Mouse (Mus musculus) stomach, postnatal 0 days (tissue): ENCODE data around the gene Atp2a1. TPM values are rescaled to one million over a fixed set of nuclear protein-coding genes. Genes with fewer than 3 reads are reported as not detected.
"Not testable (repeated sequence)": the region's sequence is repeated elsewhere in the genome, so short reads cannot be mapped to it uniquely, and the experiment has no call there.

Experiments used
- ATAC-seq: fragments of 200-750 bp; cut with Nextera tagmentation; 2 replicates; pipeline ENCODE4 v1.8.0; 2017; ENCODE audit not compliant: low FRiP score, low TSS enrichment
- DNase-seq: peaks from one replicate; pipeline ENCODE4 v3.0.0-alpha.2; 2016; ENCODE audit warnings: low spot score
- H3K27ac ChIP-seq: fragments of 300-500 bp; sonication (generic); replicated peaks from 2 replicates; pipeline ENCODE4 v1.5.1; 2014; ENCODE audit warnings: mild to moderate bottlenecking, control low read depth
- H3K27me3 ChIP-seq: fragments of 300-500 bp; sonication (generic); 2 replicates; pipeline ENCODE4 v1.6.1; 2014; ENCODE audit warnings: low read length; ENCODE audit not compliant: control insufficient read depth, insufficient read depth
- H3K36me3 ChIP-seq: fragments of 300-500 bp; sonication (generic); 2 replicates; pipeline ENCODE4 v1.6.1; 2014; ENCODE audit warnings: low read length, mixed read lengths; ENCODE audit not compliant: control insufficient read depth, insufficient read depth
- H3K4me1 ChIP-seq: fragments of 300-500 bp; sonication (generic); replicated peaks from 2 replicates; pipeline ENCODE4 v1.6.1; 2014; ENCODE audit warnings: antibody characterized with exemption; ENCODE audit not compliant: control insufficient read depth, insufficient read depth
- H3K4me2 ChIP-seq: fragments of 300-500 bp; sonication (generic); replicated peaks from 2 replicates; pipeline ENCODE4 v1.6.1; 2014; ENCODE audit warnings: low read depth, mild to moderate bottlenecking, control low read depth, moderate library complexity
- H3K4me3 ChIP-seq: fragments of 300-500 bp; sonication (generic); 2 replicates; pipeline ENCODE4 v1.5.1; 2014; ENCODE audit warnings: low read depth, low read length, control low read depth
- H3K9ac ChIP-seq: fragments of 300-500 bp; sonication (generic); 2 replicates; pipeline ENCODE4 v1.6.1; 2014; ENCODE audit warnings: mild to moderate bottlenecking, low read length, control low read depth, mixed read lengths
- H3K9me3 ChIP-seq: fragments of 300-500 bp; sonication (generic); 2 replicates; pipeline ENCODE4 v1.6.1; 2016; ENCODE audit warnings: low read length; ENCODE audit not compliant: control insufficient read depth
- CTCF ChIP-seq: IDR thresholded peaks from 2 replicates; pipeline ENCODE4 v1.5.1; 2016; ENCODE audit warnings: antibody characterized with exemption, low read depth, mild to moderate bottlenecking, moderate library complexity
- EP300 ChIP-seq: optimal IDR thresholded peaks from 2 replicates; pipeline ENCODE3; 2016; ENCODE audit warnings: antibody characterized with exemption
- WGBS: fragments of 180-500 bp; shearing (Covaris S2); extraction: QIAGEN DNeasy Blood & Tissue Kit; methylation state at CpG from one replicate; pipeline ENCODE4 v1.1.7; 2014; 5-methylcytosine and 5-hydroxymethylcytosine counted together
- polyA plus RNA-seq: library from polyadenylated mRNA; unstranded; fragments of >200 nt; fragmentation: Nextera tagmentation; extraction: Ambion mirVana; gene quantifications from 2 replicates; pipeline ENCODE4 v1.2.1, GENCODE M21; 2015

Gene Atp2a1
- polyA plus RNA-seq, 1 experiment from 2014 or later, result 0.59 TPM

DNA sequence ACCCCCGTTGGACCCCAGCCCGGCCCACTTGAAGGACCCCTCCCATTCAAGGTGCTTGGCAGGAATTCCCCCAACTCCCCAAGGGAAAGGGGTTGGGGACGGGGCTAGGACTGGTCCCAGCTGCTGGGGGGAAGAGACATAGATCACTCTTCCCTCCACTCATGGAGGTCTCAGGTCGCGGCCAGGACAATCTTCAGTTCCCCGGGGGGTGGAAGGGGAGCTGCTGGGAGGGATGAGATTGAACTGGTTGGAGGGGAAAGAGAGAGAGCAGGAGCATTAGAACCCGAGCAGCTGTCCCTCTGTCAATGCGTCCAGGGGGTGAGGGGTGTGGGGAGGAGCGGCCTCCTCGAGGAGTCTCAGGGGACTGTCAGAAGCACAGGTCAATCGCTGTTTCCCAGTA is 29.1 kb upstream of the Atp2a1 start:
- H3K27me3 ChIP-seq, result no peaks in the 10 kb centered on the region
- H3K9me3 ChIP-seq, result no peaks in the 10 kb centered on the region
- no peak for DNase-seq
- TF ChIP-seq EP300 (no peak), CTCF (no peak)
- H3K4me1 ChIP-seq, result no peaks in the 10 kb centered on the region
- H3K36me3 ChIP-seq, result peaks cover 48% of the 10 kb centered on the region
- no peak overlapping the region for H3K4me3 ChIP-seq
- 57% methylated on average over 11 of the region's 11 CpGs for WGBS
- no peak for ATAC-seq
- H3K9ac ChIP-seq, result no peak overlapping the region
- H3K27ac ChIP-seq, result no peak overlapping the region
- H3K4me2 ChIP-seq, result no peak overlapping the region

DNA sequence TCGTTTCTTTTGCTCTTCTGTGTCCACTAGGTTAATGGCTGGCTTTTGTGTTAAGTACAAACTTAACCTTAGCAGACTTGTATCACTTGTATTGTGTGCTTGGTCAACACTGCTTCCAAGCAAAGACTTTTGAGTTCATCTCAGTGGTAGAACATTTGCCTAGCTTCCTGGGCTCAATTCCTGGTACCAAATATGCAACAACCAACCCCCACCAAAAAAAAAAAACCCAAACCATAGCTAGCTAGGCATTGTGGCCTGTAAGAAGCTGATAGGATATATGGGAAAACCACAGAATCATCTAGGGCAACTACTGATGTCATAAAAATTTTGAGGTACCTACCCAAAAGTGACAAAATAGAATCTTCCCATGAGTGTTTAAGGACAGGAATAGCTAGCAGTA is 28.1 kb upstream of the Atp2a1 start:
- Histone ChIP-seq H3K4me3 (no peak overlapping the region), H3K9ac (no peak overlapping the region), H3K9me3 (no peaks in the 10 kb centered on the region), H3K36me3 (peaks cover 44% of the 10 kb centered on the region), H3K4me1 (no peaks in the 10 kb centered on the region), H3K4me2 (no peak overlapping the region), H3K27ac (no peak overlapping the region), H3K27me3 (no peaks in the 10 kb centered on the region)
- ATAC-seq (no peak), DNase-seq (no peak)
- WGBS, result 62% methylated on average over 1 of the region's 1 CpGs
- TF ChIP-seq CTCF (no peak), EP300 (no peak)

DNA sequence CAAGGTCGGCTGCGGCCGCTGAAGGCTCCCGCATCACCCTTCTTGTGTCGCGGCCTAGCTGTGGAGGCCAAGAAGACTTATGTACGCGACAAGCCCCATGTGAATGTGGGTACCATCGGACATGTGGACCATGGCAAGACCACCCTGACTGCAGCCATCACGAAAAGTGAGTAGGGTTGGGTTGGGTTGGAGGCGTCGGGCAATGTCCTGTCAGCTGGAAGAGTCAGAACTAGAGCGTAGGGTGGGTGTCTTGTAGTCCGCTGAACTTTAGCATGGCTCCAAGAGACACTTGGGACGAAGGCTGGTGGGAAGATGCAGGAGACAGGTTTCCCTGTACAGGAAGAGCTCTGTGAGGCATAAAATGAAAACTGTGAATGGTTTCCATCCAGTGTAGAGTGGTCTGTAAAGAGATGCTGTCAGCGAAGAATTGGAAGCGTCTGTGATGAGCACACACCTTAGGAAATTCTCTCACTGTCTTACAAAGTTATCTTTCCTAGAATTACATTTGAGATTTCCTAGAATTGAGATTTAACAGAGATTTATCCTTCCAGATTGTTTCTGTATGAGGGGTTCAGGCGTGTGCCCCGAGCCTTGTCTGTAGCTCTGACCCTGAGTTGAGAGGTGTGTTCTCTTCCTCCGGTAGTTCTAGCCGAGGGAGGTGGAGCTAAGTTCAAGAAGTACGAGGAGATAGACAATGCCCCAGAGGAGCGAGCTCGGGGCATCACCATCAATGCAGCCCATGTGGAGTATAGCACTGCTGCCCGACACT is 24.9 kb upstream of the Atp2a1 start:
- 9% methylated on average over 23 of the region's 25 CpGs for WGBS
- DNase-seq, ATAC-seq: not testable (repeated sequence)

DNA sequence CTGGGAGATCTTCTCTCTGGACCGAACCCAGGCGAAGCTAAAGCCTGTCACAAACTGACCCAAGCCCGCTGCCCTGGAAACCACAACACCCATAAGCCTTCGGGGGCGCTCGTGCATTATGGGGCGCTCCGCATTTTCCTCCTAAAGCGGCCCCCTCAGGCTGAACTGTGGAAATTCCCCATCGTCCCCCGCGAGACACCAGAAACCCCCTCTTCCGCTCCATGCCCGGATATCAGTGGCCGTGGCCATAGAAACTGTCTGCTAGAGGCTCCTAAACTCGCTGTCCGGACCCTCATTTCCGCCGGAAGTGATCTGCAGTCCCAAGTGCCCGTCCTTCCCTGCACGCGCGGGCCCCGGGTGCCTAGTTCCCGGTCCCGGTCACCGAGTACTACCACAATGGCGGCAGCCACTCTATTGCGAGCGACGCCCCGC is 24.2 kb upstream of the Atp2a1 start, which contains the start of gene Tufm:
TSS of gene Tufm (plus strand) at position 310 of the 432 bp plus-strand sequence.
- peaks cover 7% of the 10 kb centered on the region; the same call in 1 of the 2 replicates for H3K36me3 ChIP-seq
- H3K4me2 ChIP-seq, result peak within 1 kb of the TSS; percentile 82
- DNase-seq (peak; percentile 95), ATAC-seq (peak; percentile 90)
- no peaks in the 10 kb centered on the region for H3K4me1 ChIP-seq
- TF ChIP-seq EP300, result no peak
- TF ChIP-seq CTCF, result peak; percentile 70
- peak within 1 kb of the TSS; percentile 70 for H3K27ac ChIP-seq
- peak within 1 kb of the TSS; percentile 77 for H3K9ac ChIP-seq
- no peaks in the 10 kb centered on the region for H3K9me3 ChIP-seq
- no peaks in the 10 kb centered on the region for H3K27me3 ChIP-seq
- H3K4me3 ChIP-seq, result peak within 1 kb of the TSS; percentile 56
- under 1% methylated on average over 32 of the region's 32 CpGs for WGBS

More for the DNA sequence above, 24.9 kb upstream of the Atp2a1 start:
- Histone ChIP-seq H3K4me3 (peak overlapping the region; percentile 56), H3K36me3 (peaks cover 14% of the 10 kb centered on the region), H3K4me2 (peak overlapping the region; percentile 82), H3K27ac (peak overlapping the region; percentile 70; the same call in 1 of the 2 replicates), H3K9ac (peak overlapping the region; percentile 77)
- H3K4me1 ChIP-seq, H3K27me3 ChIP-seq, H3K9me3 ChIP-seq: not testable (repeated sequence)

DNA sequence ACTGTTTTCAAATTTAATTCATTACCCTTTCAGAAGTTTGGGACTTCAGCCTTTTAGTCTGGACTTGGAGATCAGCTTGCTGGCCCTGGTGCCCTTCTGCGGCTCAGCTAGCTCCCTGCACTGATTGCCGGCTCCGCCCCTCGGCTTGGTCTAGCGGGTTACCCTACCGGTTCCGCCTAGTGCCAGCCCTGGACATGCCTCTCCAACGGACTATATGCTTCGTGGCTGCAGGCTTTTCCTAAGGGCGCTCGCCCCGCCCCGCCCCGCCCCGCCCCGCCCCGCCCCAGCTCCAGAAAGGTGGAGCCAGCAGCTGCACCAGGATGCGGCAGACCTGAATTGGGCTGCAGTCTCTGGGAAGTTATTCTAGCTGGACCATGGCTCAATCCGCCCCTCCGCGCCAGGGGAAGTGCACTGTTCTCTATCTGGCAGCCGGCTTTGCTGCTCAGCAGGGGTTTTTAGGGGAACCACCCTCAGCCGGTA is 19.5 kb upstream of the Atp2a1 start:
- H3K4me2 ChIP-seq, result peak overlapping the region; percentile 63
- H3K9ac ChIP-seq, result peak overlapping the region; percentile 45
- peak; percentile 96 for DNase-seq
- peak overlapping the region; percentile 81 for H3K27ac ChIP-seq
- peak overlapping the region; percentile 31 for H3K4me3 ChIP-seq
- WGBS, result under 1% methylated on average over 22 of the region's 23 CpGs
- H3K27me3 ChIP-seq, result no peaks in the 10 kb centered on the region
- no peaks in the 10 kb centered on the region for H3K9me3 ChIP-seq
- H3K4me1 ChIP-seq, result no peaks in the 10 kb centered on the region
- peak; percentile 94 for ATAC-seq
- TF ChIP-seq CTCF, result peak; percentile 22; the same call in 1 of the 2 replicates
- TF ChIP-seq EP300, result no peak
- H3K36me3 ChIP-seq, result no peaks in the 10 kb centered on the region

DNA sequence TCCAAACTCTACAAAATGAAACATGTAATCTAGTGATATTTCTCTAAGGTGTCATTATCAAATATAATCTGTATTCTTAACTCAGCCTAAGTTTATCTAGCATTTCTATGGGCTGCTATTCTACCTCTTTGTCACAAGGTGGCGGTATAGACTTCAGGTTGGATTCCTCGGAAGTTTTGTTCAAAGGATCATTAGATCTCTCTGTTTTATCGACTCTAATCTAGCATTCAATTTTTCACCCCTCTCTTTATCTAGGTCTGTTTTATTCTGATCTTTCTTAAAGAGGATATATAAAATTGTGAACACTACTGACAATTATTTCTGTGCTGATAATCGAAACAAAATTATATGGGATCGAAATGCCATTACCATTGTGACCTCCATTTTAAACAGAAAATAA is 18.8 kb upstream of the Atp2a1 start:
- Histone ChIP-seq H3K27me3 (no peaks in the 10 kb centered on the region), H3K9ac (no peak overlapping the region), H3K4me2 (no peak overlapping the region), H3K36me3 (no peaks in the 10 kb centered on the region), H3K4me3 (no peak overlapping the region), H3K9me3 (no peaks in the 10 kb centered on the region), H3K4me1 (no peaks in the 10 kb centered on the region), H3K27ac (no peak overlapping the region)
- ATAC-seq (no peak), DNase-seq (no peak)
- 18% methylated on average over 5 of the region's 5 CpGs for WGBS
- TF ChIP-seq EP300 (no peak), CTCF (peak; percentile 81)
